Mouse (Mus musculus): ENCODE results near the gene Gna13.

DNA sequence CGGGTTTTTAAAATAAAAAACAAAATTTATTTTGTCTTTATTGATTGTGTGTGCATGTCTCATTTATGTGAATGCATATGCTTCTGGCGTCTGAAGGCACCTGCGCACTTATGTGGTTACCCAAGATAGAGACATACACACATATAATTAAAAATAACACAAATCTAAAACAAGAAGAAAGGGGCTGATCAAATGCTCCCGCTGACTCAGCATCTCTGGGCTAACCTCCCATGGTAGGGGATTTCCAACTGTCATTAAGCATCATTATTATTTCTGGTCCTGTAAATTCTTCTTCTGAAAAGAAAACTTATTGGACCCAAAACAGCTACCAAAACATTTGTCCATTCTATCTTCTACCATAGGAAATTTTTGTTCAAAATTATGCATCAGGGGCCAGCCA lies 27.9 kb upstream of the Gna13 start:
- TF ChIP-seq POLR2A (IDR thresholded peaks at IDR 0.05; ENCODE audit: insufficient read length, low read depth): no peak
- no peak for TF ChIP-seq POLR2AphosphoS2 (IDR thresholded peaks at IDR 0.05; ENCODE audit: insufficient read length, low read depth)
- TF ChIP-seq MAX (IDR thresholded peaks at IDR 0.05; ENCODE audit: low read depth): no peak
- TF ChIP-seq MYOG (IDR thresholded peaks at IDR 0.05; ENCODE audit: control insufficient read depth in 1 of 3, insufficient read depth in 1 of 3, insufficient read length in 2 of 3, low read depth in 2 of 3): no peak
- TF ChIP-seq USF1 (IDR thresholded peaks at IDR 0.05; ENCODE audit: low read depth): no peak
- no peak for TF ChIP-seq MYOD1 (IDR thresholded peaks at IDR 0.05; ENCODE audit: control insufficient read depth in 1 of 3, insufficient read length in 2 of 3, low read depth in 2 of 3)
- TF ChIP-seq E2F4 (IDR thresholded peaks at IDR 0.05; ENCODE audit: insufficient read depth): no peak
- no peak for TF ChIP-seq TCF12 (IDR thresholded peaks at IDR 0.05; ENCODE audit: insufficient read depth, poor library complexity, severe bottlenecking)
- no peak for TF ChIP-seq REST (IDR thresholded peaks at IDR 0.05; ENCODE audit: insufficient read depth, insufficient read length)
- no peak for TF ChIP-seq SRF (IDR thresholded peaks at IDR 0.05; ENCODE audit: control insufficient read depth, insufficient read length, low read depth)
- TF ChIP-seq CEBPB (IDR thresholded peaks at IDR 0.05; ENCODE audit: insufficient read depth, poor library complexity, severe bottlenecking): no peak
- TF ChIP-seq TCF3 (IDR thresholded peaks at IDR 0.05; ENCODE audit: insufficient read length, low read depth): no peak
